Mouse (Mus musculus) cortical plate, adult 2 months (tissue): Measurements from ENCODE around the gene Sema3c. TPM values are rescaled to one million over a fixed set of nuclear protein-coding genes. Genes with fewer than 3 reads are reported as not detected.

ENCODE experiments used
- H3K27ac ChIP-seq: fragments of 200-500 bp; 2 replicates; pipeline ENCODE4 v1.5.1; 2012; ENCODE audit warnings: low read length, control low read depth, inconsistent platforms; ENCODE audit not compliant: insufficient read depth
- H3K4me1 ChIP-seq: fragments of 200-500 bp; 2 replicates; pipeline ENCODE4 v1.6.1; 2011; ENCODE audit warnings: low read length; ENCODE audit not compliant: control insufficient read depth, insufficient read depth
- H3K4me3 ChIP-seq: fragments of 200-500 bp; 2 replicates; pipeline ENCODE4 v1.5.1; 2011; ENCODE audit warnings: mild to moderate bottlenecking, low read length, control low read depth; ENCODE audit not compliant: insufficient read depth
- CTCF ChIP-seq: fragments of 200-500 bp; IDR thresholded peaks from 2 replicates; pipeline ENCODE4 v1.5.1; 2011; ENCODE audit warnings: mild to moderate bottlenecking, control low read depth, low read length; ENCODE audit not compliant: insufficient read depth; ENCODE audit errors: extremely low read depth
- POLR2A ChIP-seq: fragments of 200-500 bp; IDR thresholded peaks from 2 replicates; pipeline ENCODE4 v1.6.1; 2011; ENCODE audit warnings: mild to moderate bottlenecking, low read length, control low read depth; ENCODE audit not compliant: insufficient read depth; ENCODE audit errors: extremely low read depth
- polyA plus RNA-seq: library from polyadenylated mRNA; depleted of rRNA; stranded (reverse); fragments of >200 nt; gene quantifications from 2 replicates; pipeline ENCODE4 v1.2.3, GENCODE M21; 2012

Sema3c gene
- polyA plus RNA-seq, 1 experiment = 9.4 TPM

DNA sequence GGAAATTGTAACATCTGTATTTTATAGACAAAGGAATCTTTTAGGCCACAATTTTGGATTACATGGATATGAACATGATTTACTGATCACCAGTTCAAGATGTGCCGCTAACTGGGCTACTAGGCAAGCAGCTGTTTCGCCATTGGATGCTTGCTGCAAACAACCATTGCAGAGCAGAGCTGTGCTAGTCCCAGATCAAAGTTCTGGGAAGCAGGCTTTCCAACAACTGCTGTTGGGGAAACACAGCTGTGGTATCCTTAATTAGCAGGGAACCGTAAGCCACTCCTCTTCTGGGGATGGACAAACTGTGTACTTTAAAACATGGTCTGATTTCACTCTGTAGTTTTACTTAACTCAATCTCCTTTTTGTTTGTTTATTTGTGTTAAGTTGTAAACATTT, 130.1 kb downstream of the Sema3c start:
- no peak overlapping the region for H3K4me3 ChIP-seq
- H3K4me1 ChIP-seq = no peaks in the 10 kb centered on the region
- no peak overlapping the region for H3K27ac ChIP-seq
- no peak for TF ChIP-seq POLR2A

DNA sequence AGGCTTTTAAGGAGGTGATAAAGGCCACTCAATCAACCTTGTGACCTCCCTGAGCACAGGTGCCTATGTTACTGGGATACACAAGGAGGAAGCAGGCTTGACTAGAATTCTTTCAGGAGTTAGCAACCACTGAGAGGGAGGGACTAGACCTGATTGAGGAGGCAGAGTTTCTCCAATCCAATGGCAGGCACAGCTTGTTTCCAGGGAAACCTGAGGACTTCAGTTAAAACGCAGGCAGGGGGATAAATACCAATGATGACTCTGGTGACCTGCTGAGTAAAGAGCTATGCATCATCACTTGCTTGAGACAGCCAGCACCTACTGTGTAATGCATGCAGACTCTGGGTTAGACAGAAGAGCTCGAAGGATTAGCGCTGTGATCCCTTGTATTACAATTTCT, 133.0 kb downstream of the Sema3c start:
- Histone ChIP-seq H3K4me3 (no peak overlapping the region), H3K4me1 (no peaks in the 10 kb centered on the region), H3K27ac (no peak overlapping the region)
- no peak for TF ChIP-seq CTCF
- no peak for TF ChIP-seq POLR2A

- no peak for TF ChIP-seq CTCF
- Histone ChIP-seq H3K4me3 (no peak overlapping the region), H3K27ac (no peak overlapping the region), H3K4me1 (no peaks in the 10 kb centered on the region)
These were observed 138.3 kb downstream of the Sema3c start for GRCm38 (mm10) chr5:17712374-17712773.

DNA sequence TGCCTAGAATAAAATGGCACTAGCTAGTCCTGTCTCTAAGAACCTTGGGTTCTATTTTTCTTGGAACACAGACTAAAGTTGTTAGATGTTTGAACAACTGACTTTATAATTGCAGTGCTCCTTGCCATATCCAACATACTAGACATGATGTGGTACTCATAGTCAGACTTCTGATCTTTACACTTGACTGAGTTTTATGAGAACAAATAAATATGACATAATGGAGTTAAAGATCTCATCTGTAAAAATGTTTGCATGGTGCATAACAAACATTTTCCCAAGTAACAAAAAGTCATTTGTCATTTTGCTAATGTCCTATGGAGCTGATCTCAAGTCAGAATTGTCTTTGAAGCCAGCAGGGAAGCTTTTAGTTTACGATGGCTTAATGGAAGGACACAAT, 141.1 kb downstream of the Sema3c start:
- H3K4me1 ChIP-seq = no peaks in the 10 kb centered on the region
- TF ChIP-seq CTCF (no peak), POLR2A (no peak)
- no peak overlapping the region for H3K27ac ChIP-seq
- no peak overlapping the region for H3K4me3 ChIP-seq

DNA sequence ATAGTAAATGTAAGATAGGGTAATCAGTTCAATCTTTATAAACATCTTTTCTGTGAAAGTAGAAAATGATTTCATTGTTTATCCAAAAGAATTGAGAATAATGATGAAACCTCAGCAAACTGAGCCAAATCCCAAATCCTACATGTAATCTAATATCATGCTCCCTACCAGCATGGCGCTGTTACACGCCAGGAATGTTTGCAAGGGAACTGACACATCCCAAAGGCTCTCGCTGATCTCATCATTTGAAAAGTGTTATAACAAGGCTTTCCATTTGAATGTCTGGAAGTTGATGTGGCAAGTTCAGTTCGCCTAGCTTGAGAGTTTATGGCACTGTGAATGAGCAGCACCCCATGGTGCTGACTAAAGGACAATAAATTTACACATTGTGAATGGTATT, 145.9 kb downstream of the Sema3c start:
- Histone ChIP-seq H3K27ac (no peak overlapping the region), H3K4me3 (no peak overlapping the region), H3K4me1 (no peaks in the 10 kb centered on the region)
- TF ChIP-seq CTCF = no peak
- TF ChIP-seq POLR2A = no peak

DNA sequence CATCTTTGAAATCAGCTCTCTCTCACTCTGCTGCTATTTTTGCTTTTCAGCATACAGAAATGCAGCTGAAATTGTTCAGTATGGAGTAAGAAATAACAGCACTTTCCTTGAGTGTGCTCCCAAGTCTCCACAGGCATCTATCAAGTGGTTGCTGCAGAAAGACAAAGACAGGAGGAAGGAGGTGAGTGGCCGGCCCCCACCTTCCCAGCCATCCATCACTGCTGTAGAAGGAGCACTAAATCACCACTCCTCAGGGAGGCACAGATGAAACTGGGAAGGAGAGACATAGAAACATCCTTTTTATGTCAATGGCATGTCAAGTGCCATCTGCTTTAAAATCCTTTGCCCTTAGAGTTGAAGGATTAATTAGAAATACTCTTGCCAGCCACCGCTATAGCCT, 149.9 kb downstream of the Sema3c start:
- Histone ChIP-seq H3K27ac (no peak overlapping the region), H3K4me3 (no peak overlapping the region), H3K4me1 (no peaks in the 10 kb centered on the region)
- TF ChIP-seq POLR2A (no peak), CTCF (no peak)

DNA sequence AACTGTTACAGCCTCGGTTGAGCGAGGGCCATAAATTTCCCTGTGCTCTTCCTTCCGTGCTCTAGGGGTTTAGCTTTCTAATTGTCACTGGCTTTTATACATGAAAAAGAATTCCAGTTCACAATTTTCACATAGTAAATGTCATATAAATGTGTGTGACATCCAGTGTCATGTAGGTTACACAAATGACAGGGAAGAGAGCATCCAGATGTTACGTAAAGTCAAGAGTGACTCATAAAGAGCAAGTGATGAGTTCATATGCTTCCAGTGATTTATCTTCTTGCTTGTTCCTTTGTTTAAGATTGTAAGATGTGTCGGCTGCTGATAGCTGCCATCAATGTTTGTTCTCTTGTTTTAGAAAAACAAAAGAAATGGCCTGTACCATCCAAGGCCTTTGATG, 154.0 kb downstream of the Sema3c start:
- H3K27ac ChIP-seq = no peak overlapping the region
- H3K4me1 ChIP-seq = no peaks in the 10 kb centered on the region
- TF ChIP-seq POLR2A (no peak), CTCF (no peak)
- H3K4me3 ChIP-seq = no peak overlapping the region

GRCm38 (mm10) chr5:17739805-17740204, 165.7 kb downstream of the Sema3c start:
- TF ChIP-seq POLR2A (no peak), CTCF (no peak)
- H3K4me3 ChIP-seq = no peak overlapping the region
- no peak overlapping the region for H3K27ac ChIP-seq
- no peaks in the 10 kb centered on the region for H3K4me1 ChIP-seq

- Histone ChIP-seq H3K4me1 (no peaks in the 10 kb centered on the region), H3K27ac (no peak overlapping the region), H3K4me3 (no peak overlapping the region)
- TF ChIP-seq POLR2A (no peak), CTCF (no peak)
These were observed 172.4 kb downstream of the Sema3c start for GRCm38 (mm10) chr5:17746520-17746919.

DNA sequence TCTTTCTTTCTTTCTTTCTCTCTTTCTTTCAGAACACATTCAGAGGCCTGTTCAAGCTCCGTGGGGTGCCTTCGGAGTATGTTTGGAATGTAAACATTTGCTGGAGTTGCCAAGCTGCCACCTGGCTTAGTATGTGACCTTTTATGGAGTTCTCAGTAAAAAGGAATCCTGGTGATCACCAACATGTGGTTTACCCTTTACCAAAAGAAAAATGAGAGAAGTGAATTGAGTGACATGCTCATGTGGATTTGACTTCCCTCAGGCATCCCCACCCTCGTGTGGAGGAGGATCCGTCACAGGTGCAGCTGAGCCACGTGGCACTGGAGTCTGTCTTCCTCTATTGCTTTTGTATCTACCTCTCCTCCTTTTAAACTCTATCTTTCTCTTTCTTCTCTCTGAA, 173.1 kb downstream of the Sema3c start:
- Histone ChIP-seq H3K4me1 (no peaks in the 10 kb centered on the region), H3K4me3 (no peak overlapping the region), H3K27ac (no peak overlapping the region)
- TF ChIP-seq CTCF (no peak), POLR2A (no peak)

GRCm38 (mm10) chr5:17748293-17748692, 174.2 kb downstream of the Sema3c start:
- no peak for TF ChIP-seq CTCF
- Histone ChIP-seq H3K27ac (no peak overlapping the region), H3K4me1 (no peaks in the 10 kb centered on the region), H3K4me3 (no peak overlapping the region)
